Mouse (Mus musculus) adrenal gland, postnatal 4 days (tissue): ENCODE results near the gene Magi2. TPM values are rescaled to one million over a fixed set of nuclear protein-coding genes. Genes with fewer than 3 reads are reported as not detected.
"Not testable (repeated sequence)": the region's sequence is repeated elsewhere in the genome, so short reads cannot be mapped to it uniquely, and the experiment has no call there.

Experiments used
- DNase-seq, 2 experiments: peaks; one replicate each; pipeline ENCODE4 v3.0.0; 2021 to 2022; ENCODE audit warnings: low spot score in 2 of 2, mixed read lengths in 2 of 2
- total RNA-seq, 2 experiments: library from RNA; stranded (reverse); gene quantifications; 2 replicates each; pipeline ENCODE4 v1.2.3; 2021

Magi2 gene
- total RNA-seq, 2 experiments from 2014 or later, result 8.4 to 14.1 TPM

GRCm38 (mm10) chr5:20491911-20492310 is 1265.1 kb downstream of the Magi2 start:
- DNase-seq, result no peak

GRCm38 (mm10) chr5:20492679-20493078 is 1265.8 kb downstream of the Magi2 start:
- DNase-seq, result no peak

- no peak for DNase-seq
Observed at GRCm38 (mm10) chr5:20494010-20494409, 1267.2 kb downstream of the Magi2 start.

GRCm38 (mm10) chr5:20496924-20497323 is 1270.1 kb downstream of the Magi2 start:
- no peak for DNase-seq

DNA sequence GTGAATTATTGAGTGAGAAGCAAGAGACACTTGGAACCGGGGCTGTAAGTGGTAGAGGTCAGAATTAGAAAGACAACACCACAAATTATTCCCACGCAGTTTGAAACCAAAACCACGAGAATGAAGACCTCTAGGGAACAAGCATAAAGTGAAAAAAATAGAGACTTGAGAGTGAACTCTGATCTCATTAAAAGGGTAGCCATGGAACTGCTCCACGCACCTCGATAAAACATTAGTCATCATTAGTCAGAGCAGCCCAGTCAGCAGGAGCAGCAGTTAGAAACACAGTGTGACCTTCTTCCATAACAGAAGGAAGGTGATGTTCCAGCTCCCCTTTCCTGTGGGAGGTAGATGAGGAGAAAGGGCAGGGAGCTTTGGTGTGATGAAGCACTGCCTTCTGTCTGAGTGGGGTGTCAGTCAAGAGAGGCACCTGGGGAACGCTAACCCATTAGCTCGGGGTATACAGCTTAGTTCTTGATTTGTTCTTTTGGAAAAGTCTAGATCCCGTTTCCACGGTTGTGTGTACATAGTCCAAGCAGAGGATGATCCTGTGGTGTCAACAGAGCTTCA is 1272.3 kb downstream of the Magi2 start:
- DNase-seq, result no peak

DNA sequence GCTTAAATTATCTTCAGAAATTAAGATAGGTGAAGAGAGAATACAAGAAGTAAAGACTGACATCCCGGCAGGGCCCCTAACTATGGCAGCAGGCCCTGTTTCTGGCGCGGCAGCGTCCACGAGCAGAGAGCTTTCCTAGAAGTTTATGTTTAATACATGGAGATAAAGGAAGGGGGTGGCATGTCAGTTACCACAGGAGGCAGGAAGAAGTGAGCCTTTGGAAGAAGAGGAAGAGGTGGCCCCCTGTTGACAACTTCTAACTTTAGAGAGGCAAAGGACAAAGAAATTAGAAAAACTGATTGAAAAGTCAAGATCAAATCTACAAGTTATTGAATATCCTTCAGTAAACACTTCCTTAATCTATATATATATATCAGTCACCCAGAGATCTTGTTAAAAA is 1281.8 kb downstream of the Magi2 start:
- no peak for DNase-seq

DNA sequence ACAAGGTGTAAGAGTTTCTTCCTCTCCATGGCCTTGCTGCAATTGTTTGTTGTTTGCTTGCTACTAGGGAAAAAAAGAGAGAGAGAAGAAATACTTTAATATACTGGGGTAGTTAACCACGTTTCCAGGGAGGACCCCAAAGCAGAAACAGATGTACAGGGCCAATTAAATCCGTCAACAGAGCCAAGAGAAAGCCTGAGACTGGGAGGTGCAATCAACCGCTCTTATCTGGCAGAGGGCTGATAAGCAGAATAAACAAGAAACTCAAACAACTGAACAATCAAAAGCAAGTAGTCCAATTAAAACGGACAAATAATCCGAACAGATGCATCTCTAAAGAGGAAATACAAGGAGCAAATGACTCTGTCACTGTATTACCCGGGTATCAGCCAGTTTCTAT is 1282.8 kb downstream of the Magi2 start:
- no peak for DNase-seq

DNA sequence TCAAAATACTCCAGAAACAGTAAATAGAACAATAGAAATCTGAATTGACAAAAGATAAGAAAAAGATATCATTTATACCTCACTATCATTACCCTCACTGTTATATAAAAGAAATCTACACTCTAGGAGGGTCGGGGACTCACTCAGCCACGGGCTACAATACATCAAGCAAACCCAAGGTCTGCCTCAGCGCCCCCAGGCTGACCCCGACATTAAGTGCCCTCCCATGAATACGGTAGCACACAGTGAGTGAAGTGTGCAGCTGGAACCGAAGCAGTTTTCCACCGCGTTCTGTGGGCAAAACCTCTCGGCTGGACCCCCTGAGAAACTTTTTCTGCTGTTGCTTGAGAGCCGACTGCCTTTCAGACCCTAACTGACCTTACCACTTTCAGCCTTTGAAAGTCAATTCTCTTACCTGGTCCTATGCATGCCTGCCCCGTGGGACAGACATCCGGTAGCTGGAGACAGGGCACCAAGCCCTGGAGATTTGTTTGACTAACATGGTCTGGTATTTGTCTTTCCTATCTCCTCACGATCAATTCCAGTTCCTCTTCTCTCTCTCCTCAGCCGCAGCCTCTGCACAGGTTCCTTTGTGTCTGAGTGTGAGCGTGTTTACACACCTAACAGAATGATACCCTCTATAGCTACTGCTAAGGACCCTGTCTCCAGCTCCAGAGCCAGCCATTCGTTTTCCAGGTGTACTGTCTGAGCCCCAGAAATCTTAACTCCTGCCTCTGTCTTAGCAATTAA is 1285.7 kb downstream of the Magi2 start:
- no peak for DNase-seq

DNA sequence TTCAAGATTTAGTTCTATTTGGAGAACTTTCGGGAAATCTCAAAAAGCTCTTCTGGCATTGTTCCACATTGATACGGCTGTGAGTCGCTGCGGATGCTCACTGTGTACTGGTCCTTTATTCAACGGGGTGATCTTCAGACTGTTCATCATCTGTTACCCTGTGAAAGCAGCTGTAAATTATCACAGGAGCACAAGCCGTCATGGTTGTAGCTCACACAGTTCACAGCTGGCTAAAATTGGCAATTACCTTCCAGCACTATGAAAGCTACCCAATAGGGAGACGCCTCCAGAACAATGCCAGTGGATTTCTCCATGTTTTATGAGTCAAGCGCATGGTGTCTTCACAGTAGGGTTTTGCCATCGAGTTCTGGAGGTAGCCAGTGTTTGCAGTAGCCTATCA is 1294.8 kb downstream of the Magi2 start:
- no peak for DNase-seq

DNA sequence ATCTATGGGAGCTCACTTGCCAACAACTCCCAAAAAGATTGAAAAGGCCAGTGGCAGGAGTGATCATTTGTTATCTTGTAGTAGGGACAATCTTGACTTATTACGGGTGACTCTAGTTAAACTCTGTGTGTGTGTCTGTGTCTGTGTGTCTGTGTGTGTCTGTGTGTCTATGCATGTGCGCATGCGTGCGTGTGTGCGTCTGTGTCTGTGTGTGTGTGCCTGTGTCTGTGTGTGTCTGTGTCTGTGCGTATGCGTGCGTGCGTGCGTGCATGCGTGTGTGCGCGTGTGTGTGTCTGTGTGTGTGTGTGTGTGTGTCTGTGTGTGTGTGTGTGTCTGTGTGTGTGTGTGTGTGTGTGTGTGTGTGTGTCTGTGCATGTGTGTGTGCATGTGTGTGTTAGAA is 1295.2 kb downstream of the Magi2 start:
- DNase-seq, result no peak

DNA sequence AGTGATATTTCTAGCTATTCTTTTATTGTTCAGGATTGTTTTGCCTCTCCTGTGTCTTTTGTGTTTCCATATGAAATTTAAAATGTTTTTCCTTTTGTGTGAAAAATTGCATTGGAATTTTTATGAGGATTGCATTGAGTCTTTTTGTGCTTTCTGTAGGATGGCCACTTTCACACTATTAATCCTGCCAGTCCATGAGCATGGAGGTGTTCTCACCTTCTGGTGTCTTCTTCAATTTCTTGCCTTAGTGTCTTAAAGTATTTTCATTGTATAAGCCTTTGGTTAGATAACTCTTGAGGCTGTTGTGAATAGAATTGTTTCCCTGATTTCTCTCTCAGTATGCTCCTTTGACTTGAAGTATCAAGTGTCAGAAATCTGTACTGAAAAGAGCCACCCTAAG is 1296.9 kb downstream of the Magi2 start:
- DNase-seq, result no peak

- not testable (repeated sequence) for DNase-seq
Observed at GRCm38 (mm10) chr5:20526588-20526987, 1299.8 kb downstream of the Magi2 start.

GRCm38 (mm10) chr5:20536544-20536943 is 1309.7 kb downstream of the Magi2 start:
- no peak for DNase-seq

DNA sequence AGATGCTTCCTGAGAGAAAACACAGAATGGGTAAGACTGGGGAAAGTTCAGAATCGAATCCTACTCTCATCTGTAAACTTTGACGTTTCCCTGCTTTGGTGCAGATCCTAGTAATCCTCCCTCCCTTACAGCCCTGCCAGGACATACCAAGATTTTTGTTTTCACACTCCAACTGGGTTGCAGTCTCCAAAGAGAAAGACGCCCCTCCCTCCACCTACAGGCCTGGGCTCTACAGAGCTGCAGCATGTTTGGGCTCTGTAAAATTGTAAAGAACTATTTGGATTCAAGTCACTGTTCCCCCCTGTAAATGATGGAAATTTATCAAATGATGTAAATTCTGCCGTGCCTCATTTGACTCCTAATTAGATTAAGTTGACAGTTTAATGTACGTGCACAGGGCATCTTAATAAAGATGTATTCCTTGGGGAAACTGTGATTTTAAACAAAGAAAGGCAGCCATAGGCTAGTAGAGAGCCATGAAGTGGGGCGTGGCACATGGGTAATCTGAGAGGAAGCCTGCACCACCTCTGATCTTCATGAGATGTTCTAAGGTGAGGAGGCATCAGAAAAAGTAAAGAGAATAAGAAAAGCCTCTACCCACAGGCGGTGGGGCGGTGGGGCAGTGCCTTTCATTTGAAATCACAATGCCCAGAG is 1310.7 kb downstream of the Magi2 start:
- DNase-seq, result no peak

DNA sequence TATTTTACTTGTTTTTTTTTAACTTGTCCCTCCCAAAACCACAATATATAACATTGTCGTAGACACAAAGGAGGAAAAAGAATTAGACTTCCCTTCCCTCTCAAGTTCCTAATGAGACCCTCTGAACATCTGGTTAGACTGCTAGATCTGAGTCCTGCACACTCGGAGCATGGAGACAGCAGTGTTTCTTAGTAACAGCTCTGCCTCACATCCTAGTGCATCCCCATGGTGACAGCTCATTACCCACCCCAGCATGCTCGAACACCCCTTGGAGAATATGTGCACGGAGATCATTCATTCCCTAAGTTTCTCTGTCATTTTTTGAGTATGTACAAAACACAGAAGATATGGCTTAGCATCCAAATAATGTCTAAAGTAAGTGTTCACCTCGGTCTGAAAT is 1317.5 kb downstream of the Magi2 start:
- no peak for DNase-seq

- DNase-seq, result no peak
Observed at GRCm38 (mm10) chr5:20559378-20559777, 1332.5 kb downstream of the Magi2 start.

DNA sequence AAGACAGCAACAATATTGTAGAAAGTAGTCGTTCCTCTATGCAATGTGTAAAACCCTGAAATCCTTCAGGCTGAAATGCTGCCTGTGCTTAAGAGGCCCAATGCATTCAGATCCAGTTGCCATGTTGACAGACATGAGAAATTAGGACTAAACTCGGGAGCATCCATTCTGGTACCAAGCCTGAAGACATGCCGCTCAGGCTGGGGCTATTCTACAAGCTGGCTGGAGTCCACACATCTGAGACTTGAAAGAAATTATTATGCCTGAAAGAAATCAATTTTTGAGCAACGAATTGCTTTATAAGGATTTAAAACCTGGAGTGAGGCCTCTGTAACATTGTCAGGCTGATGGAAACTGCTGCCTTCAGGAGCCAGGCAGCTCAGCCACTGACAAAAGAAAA is 1333.0 kb downstream of the Magi2 start:
- DNase-seq, result no peak

DNA sequence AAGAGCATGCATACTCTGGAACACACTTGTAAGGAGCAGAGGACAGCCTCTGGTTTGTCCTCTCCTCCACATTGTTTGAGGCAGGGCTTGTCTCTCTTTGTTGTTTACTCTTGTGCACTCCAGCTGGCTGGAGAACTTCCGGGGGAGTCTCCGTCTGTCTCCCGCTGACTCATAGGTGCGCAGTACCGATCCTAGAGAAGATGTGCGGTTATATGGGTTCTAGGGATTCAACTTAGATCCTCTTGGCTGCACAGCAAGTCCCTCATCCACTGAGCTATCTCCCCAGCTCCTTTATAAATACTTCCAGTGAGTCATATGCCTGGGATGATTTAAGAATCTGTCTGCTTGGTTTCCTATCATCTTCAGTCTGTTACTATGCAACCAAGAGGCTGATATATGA is 1341.6 kb downstream of the Magi2 start:
- DNase-seq, result no peak

DNA sequence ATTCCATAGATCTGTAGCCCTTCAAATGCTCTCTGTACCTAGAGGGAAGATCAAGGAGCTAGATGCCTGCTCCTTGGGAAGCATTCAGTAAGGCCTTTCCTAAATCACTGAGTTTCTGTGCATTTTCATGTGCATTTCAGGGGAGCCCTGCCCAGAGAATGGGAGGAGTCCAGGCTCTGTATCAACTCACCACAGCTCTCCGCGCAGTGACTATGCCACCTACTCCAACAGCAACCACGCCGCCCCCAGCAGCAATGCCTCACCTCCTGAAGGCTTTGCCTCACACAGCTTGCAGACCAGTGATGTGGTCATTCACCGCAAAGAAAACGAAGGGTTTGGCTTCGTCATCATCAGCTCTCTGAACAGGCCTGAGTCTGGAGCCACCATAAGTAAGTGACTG is 1342.1 kb downstream of the Magi2 start:
- DNase-seq, result no peak

- DNase-seq, result no peak
Observed at GRCm38 (mm10) chr5:20574816-20575215, 1348.0 kb downstream of the Magi2 start.

DNA sequence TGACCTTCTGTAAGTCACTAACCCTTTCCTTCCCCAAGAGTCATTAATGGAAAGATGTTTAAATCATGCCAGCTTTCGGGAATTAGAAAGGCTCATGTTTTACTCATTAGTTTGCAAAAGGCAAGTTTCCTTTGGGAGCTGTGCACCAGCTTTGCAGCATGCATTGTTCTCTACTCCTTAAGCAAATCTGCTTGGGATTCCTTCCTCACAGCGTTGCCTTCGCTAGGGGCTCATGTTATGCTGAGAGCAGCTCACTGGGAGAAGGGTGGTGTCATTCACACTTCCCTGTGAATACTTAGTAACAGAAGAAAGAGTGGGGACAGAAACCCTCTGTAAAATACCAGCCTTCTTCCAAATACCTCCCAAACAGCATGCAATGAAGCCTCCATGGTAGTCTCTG is 1349.0 kb downstream of the Magi2 start:
- DNase-seq, result no peak

DNA sequence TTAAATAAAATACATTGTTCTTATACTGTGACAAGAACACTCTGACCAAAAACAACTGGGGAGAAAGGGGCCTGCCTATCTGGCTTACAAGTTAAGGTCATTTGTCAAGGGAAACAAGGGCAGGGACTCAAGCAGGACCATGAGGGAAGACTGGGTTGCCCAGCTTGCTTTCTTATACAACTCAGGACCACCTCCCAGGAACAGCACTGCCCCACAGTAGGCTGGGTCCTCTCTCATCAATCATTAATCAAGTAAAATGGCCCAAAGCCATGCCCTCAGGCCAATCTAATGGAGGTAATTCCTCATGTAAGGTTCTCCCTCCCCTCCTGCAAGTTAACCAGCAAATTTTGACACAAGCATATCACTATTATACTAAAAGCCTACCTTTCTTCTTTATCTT is 1349.4 kb downstream of the Magi2 start:
- DNase-seq, result no peak

DNA sequence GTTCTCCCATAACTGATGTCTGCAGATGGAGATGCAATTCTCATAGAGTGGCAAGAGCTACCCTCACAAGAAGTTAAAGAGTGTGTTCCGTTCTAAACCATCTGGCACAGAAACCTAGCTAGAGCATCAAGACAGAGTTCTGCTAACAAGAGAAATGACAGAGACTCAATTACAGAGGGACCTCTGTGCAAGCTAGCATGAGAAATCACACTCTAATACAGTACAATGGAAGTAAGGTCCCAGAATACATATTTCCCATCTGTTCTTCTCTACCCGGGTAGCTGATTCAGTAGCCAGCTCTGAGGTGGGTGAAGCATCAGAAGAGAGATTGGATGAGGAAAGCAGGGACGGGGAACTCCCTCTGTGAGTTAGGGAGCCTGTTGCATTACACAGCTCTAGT is 1351.8 kb downstream of the Magi2 start:
- DNase-seq, result no peak
